Comparison of ENCODE assay signal across 8 mouse cellular contexts in the genomic region with DNA sequence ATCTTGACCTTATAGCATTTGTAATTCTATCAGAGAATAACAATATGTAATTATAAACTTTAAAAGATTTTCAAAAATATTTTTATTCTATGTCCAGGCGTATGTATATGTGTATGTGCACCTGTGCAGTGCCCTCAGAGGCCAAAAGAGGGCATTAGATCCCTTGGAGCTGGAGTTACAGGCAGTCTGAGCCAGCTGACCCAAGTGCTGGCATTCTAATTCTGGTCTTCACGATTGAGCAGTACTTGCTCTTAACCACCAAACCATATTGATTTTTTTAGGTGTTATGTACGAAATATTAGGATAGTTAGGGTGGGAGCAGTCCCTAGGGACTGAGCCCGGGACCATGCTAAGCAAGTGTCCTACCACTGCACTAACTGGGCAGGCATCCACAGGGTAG. TPM values are rescaled to one million over a fixed set of nuclear protein-coding genes. Genes with fewer than 3 reads are reported as not detected.
DNase-seq lines count a peak whose midpoint lies in the region; ATAC-seq and TF ChIP-seq lines count a peak whose summit lies in the region.

No protein-coding gene starts in this region.

- peak overlapping the region; percentile 97 for H3K27ac ChIP-seq in gastrocnemius, adult 2 months
- no peak overlapping the region for H3K27ac ChIP-seq in limb, embryonic 15.5 days
- H3K27ac ChIP-seq in stomach, embryonic 15.5 days: no peak overlapping the region; the same call in 1 of the 2 replicates

- H3K9ac ChIP-seq in limb, embryonic 15.5 days: no peak overlapping the region
- H3K9ac ChIP-seq in stomach, embryonic 15.5 days: no peak overlapping the region

- H3K4me1 ChIP-seq in limb, embryonic 15.5 days: peaks cover 8% of the 10 kb centered on the region
- no peaks in the 10 kb centered on the region for H3K4me1 ChIP-seq in stomach, embryonic 15.5 days

- TF ChIP-seq CTCF in gastrocnemius, adult 2 months (IDR thresholded peaks at IDR 0.05): peak; percentile 39; the same call in 1 of the 2 replicates

- WGBS in limb, embryonic 15.5 days: 79% methylated on average over 4 of the region's 4 CpGs
- WGBS in stomach, embryonic 15.5 days: 76% methylated on average over 4 of the region's 4 CpGs

- H3K36me3 ChIP-seq in limb, embryonic 15.5 days: no peaks in the 10 kb centered on the region
- no peaks in the 10 kb centered on the region for H3K36me3 ChIP-seq in stomach, embryonic 15.5 days

- H3K9me3 ChIP-seq in limb, embryonic 15.5 days: no peaks in the 10 kb centered on the region
- H3K9me3 ChIP-seq in stomach, embryonic 15.5 days: no peaks in the 10 kb centered on the region

- peak overlapping the region; percentile 77; the same call in 1 of the 2 replicates for H3K4me2 ChIP-seq in limb, embryonic 15.5 days
- peak overlapping the region; percentile 76 for H3K4me2 ChIP-seq in stomach, embryonic 15.5 days

- H3K4me3 ChIP-seq in gastrocnemius, adult 2 months: peak overlapping the region; percentile 91
- H3K4me3 ChIP-seq in limb, embryonic 15.5 days: peak overlapping the region; percentile 74; the same call in 1 of the 2 replicates
- peak overlapping the region; percentile 69 for H3K4me3 ChIP-seq in stomach, embryonic 15.5 days (replicated peaks)

- ATAC-seq in limb, embryonic 15.5 days (ENCODE audit: insufficient number of reproducible peaks, low FRiP score, low TSS enrichment, low read depth): no peak
- no peak for ATAC-seq in stomach, embryonic 15.5 days (ENCODE audit: insufficient read depth, low FRiP score, low read depth)

- DNase-seq in gastrocnemius, adult 2 months: no peak
- DNase-seq in gastrocnemius, postnatal 4 days (ENCODE audit: low spot score in 2 of 2): no peak
- DNase-seq in thymus, postnatal 4 days: peak; percentile 23
- no peak for DNase-seq in thymus, postnatal 0 days (ENCODE audit: low spot score)
- DNase-seq in embryo, embryonic 10 days (ENCODE audit: low spot score): no peak
- no peak for DNase-seq in MN1 (ENCODE audit: low spot score)

- intact Hi-C loops in gastrocnemius, adult 2 months (cut with DNase I): no loop called here

- H3K27me3 ChIP-seq in limb, embryonic 15.5 days: no peaks in the 10 kb centered on the region
- H3K27me3 ChIP-seq in stomach, embryonic 15.5 days (replicated peaks): no peaks in the 10 kb centered on the region

RNA-seq across cellular contexts. Expression of a gene that starts 0.6 kb away (rescaled TPM):
- 10 to 100 TPM; 30.0 to 34.1 TPM for total RNA-seq in gastrocnemius, adult 2 months (2021)
- total RNA-seq in gastrocnemius, postnatal 4 days (2021): 10 to 100 TPM; 27.7 to 31.8 TPM
- polyA plus RNA-seq in thymus, postnatal 0 days (2015; fragmentation: Nextera tagmentation; extraction: Ambion mirVana): 62.2 and 72.9 TPM in 2 replicates
- polyA plus RNA-seq in limb, embryonic 15.5 days (2015; fragmentation: Nextera tagmentation; extraction: Ambion mirVana): 43.4 and 43.9 TPM in 2 replicates
- polyA plus RNA-seq in stomach, embryonic 15.5 days (2015; fragmentation: Nextera tagmentation; extraction: Ambion mirVana): 43.5 and 53.8 TPM in 2 replicates

RNA-seq across cellular contexts. Expression of a gene that starts 17.8 kb away (rescaled TPM):
- total RNA-seq in gastrocnemius, adult 2 months (2021): 10 to 100 TPM in 1 of 2 experiments, 1 to 10 TPM in 1; 8.8 to 10.9 TPM
- 10 to 100 TPM; 18.2 to 21.6 TPM for total RNA-seq in gastrocnemius, postnatal 4 days (2021)
- polyA plus RNA-seq in thymus, postnatal 0 days (2015; fragmentation: Nextera tagmentation; extraction: Ambion mirVana): 15.1 and 16.4 TPM in 2 replicates
- polyA plus RNA-seq in limb, embryonic 15.5 days (2015; fragmentation: Nextera tagmentation; extraction: Ambion mirVana): 29.8 and 41.9 TPM in 2 replicates
- 156 and 197 TPM in 2 replicates for polyA plus RNA-seq in stomach, embryonic 15.5 days (2015; fragmentation: Nextera tagmentation; extraction: Ambion mirVana)

RNA-seq across cellular contexts. Expression of a gene that starts 27.7 kb away (rescaled TPM):
- total RNA-seq in gastrocnemius, adult 2 months (2021): 10 to 100 TPM; 16.6 to 16.8 TPM
- total RNA-seq in gastrocnemius, postnatal 4 days (2021): 10 to 100 TPM; 13.1 to 14.2 TPM
- 8.5 and 11.0 TPM in 2 replicates for polyA plus RNA-seq in thymus, postnatal 0 days (2015; fragmentation: Nextera tagmentation; extraction: Ambion mirVana)
- 12.2 and 17.5 TPM in 2 replicates for polyA plus RNA-seq in limb, embryonic 15.5 days (2015; fragmentation: Nextera tagmentation; extraction: Ambion mirVana)
- polyA plus RNA-seq in stomach, embryonic 15.5 days (2015; fragmentation: Nextera tagmentation; extraction: Ambion mirVana): 7.1 and 9.7 TPM in 2 replicates

RNA-seq across cellular contexts. Expression of a gene that starts 46.7 kb away (rescaled TPM):
- total RNA-seq in gastrocnemius, adult 2 months (2021): 10 to 100 TPM; 35.1 to 36.9 TPM
- total RNA-seq in gastrocnemius, postnatal 4 days (2021): 10 to 100 TPM; 56.2 to 61.9 TPM
- polyA plus RNA-seq in thymus, postnatal 0 days (2015; fragmentation: Nextera tagmentation; extraction: Ambion mirVana): 154 and 155 TPM in 2 replicates
- polyA plus RNA-seq in limb, embryonic 15.5 days (2015; fragmentation: Nextera tagmentation; extraction: Ambion mirVana): 109 and 131 TPM in 2 replicates
- 105 and 114 TPM in 2 replicates for polyA plus RNA-seq in stomach, embryonic 15.5 days (2015; fragmentation: Nextera tagmentation; extraction: Ambion mirVana)

RNA-seq across cellular contexts. Expression of a gene that starts 47.1 kb away (rescaled TPM):
- 1 to 10 TPM; 2.7 to 3.3 TPM for total RNA-seq in gastrocnemius, adult 2 months (2021)
- 1 to 10 TPM; 7.0 to 7.4 TPM for total RNA-seq in gastrocnemius, postnatal 4 days (2021)
- polyA plus RNA-seq in thymus, postnatal 0 days (2015; fragmentation: Nextera tagmentation; extraction: Ambion mirVana): 6.0 and 7.6 TPM in 2 replicates
- polyA plus RNA-seq in limb, embryonic 15.5 days (2015; fragmentation: Nextera tagmentation; extraction: Ambion mirVana): 10.5 and 12.3 TPM in 2 replicates
- 7.9 and 9.6 TPM in 2 replicates for polyA plus RNA-seq in stomach, embryonic 15.5 days (2015; fragmentation: Nextera tagmentation; extraction: Ambion mirVana)
